Mouse (Mus musculus): Measurements from ENCODE around the gene Zdhhc20. TPM values are rescaled to one million over a fixed set of nuclear protein-coding genes. Genes with fewer than 3 reads are reported as not detected.

Gene Zdhhc20
- 10 to 100 TPM; 81.8 to 85.1 TPM for total RNA-seq (2023)

GRCm38 (mm10) chr14:57890011-57890842 lies at the start of gene Zdhhc20:
Zdhhc20 (minus strand) TSS chr14:57890276.

GRCm38 (mm10) chr14:57825788-57826751 lies 64.0 kb downstream of the Zdhhc20 start, which contains the start of the genes Ska3 and Mrpl57:
Ska3 (minus strand) TSS chr14:57826185.
Mrpl57 (plus strand) TSS chr14:57826234.

GRCm38 (mm10) chr14:57797991-57798931 lies 91.8 kb downstream of the Zdhhc20 start, which contains the start of gene Sap18:
Sap18 (plus strand) TSS chr14:57798180.

Other genes starting within 250 kb of the Zdhhc20 start
- 10 to 100 TPM; 36.5 to 42.0 TPM for gene Xpo4, start 224.8 kb downstream of the Zdhhc20 start, total RNA-seq (2023)
- under 1 TPM in 1 of 2 experiments, not detected in 1; 0.44 TPM for gene Gm49361, start 144.2 kb downstream of the Zdhhc20 start, total RNA-seq (2023)
- gene Lats2, start 131.9 kb downstream of the Zdhhc20 start, total RNA-seq (2023) = 10 to 100 TPM; 51.1 to 55.2 TPM
- gene Sap18, start 92.1 kb downstream of the Zdhhc20 start, total RNA-seq (2023) = 10 to 100 TPM; 60.5 to 77.3 TPM
- 1 to 10 TPM; 4.4 to 6.5 TPM for gene Ska3, start 64.1 kb downstream of the Zdhhc20 start, total RNA-seq (2023)
- 10 to 100 TPM; 48.5 to 62.3 TPM for gene Mrpl57, start 64.0 kb downstream of the Zdhhc20 start, total RNA-seq (2023)
- gene Micu2, start 109.0 kb upstream of the Zdhhc20 start, total RNA-seq (2023) = 10 to 100 TPM; 46.0 to 52.8 TPM
- gene Fgf9, start 180.3 kb upstream of the Zdhhc20 start, total RNA-seq (2023) = not detected